Mouse (Mus musculus) lung, postnatal 14 days (tissue): Measurements from ENCODE around the gene Cep350.
"Not testable (repeated sequence)": the region's sequence is repeated elsewhere in the genome, so short reads cannot be mapped to it uniquely, and the experiment has no call there.

ENCODE experiments used
- DNase-seq: peaks from one replicate; pipeline ENCODE4 v3.0.0; 2021

The Cep350 gene

GRCm38 (mm10) chr1:155882646-155883231 is 90.3 kb downstream of the Cep350 start:
- not testable (repeated sequence) for DNase-seq

GRCm38 (mm10) chr1:155879596-155879995 is 93.5 kb downstream of the Cep350 start:
- no peak for DNase-seq

- DNase-seq: peak; percentile 15
These were observed 110.1 kb downstream of the Cep350 start for GRCm38 (mm10) chr1:155862967-155863366.

GRCm38 (mm10) chr1:155854926-155855702 is 117.9 kb downstream of the Cep350 start:
- no peak for DNase-seq

- DNase-seq: no peak
These were observed 120.0 kb downstream of the Cep350 start for GRCm38 (mm10) chr1:155853009-155853408.

- DNase-seq: no peak
These were observed 128.8 kb downstream of the Cep350 start for GRCm38 (mm10) chr1:155844235-155844634.

- DNase-seq: no peak
These were observed 129.5 kb downstream of the Cep350 start for GRCm38 (mm10) chr1:155843538-155843937.

- DNase-seq: no peak
These were observed 137.4 kb downstream of the Cep350 start for GRCm38 (mm10) chr1:155835667-155836066.

GRCm38 (mm10) chr1:155833610-155834009 is 139.4 kb downstream of the Cep350 start:
- no peak for DNase-seq

- DNase-seq: no peak
These were observed 141.1 kb downstream of the Cep350 start for GRCm38 (mm10) chr1:155831958-155832357.

GRCm38 (mm10) chr1:155830861-155831260 is 142.2 kb downstream of the Cep350 start:
- DNase-seq: no peak

GRCm38 (mm10) chr1:155827703-155828295 is 145.3 kb downstream of the Cep350 start:
- DNase-seq: no peak

GRCm38 (mm10) chr1:155826803-155827395 is 146.2 kb downstream of the Cep350 start:
- DNase-seq: no peak

GRCm38 (mm10) chr1:155825940-155826716 is 146.9 kb downstream of the Cep350 start:
- DNase-seq: no peak

GRCm38 (mm10) chr1:155820646-155821045 is 152.4 kb downstream of the Cep350 start:
- no peak for DNase-seq

GRCm38 (mm10) chr1:155816167-155816566 is 156.9 kb downstream of the Cep350 start:
- DNase-seq: no peak

GRCm38 (mm10) chr1:155812581-155813499 is 160.2 kb downstream of the Cep350 start, which contains the start of gene Qsox1:
TSS of gene Qsox1 (minus strand) at chr1:155812889.
- DNase-seq: peak; percentile 87

GRCm38 (mm10) chr1:155811995-155812580 is 161.0 kb downstream of the Cep350 start:
- DNase-seq: no peak

GRCm38 (mm10) chr1:155810616-155811015 is 162.4 kb downstream of the Cep350 start:
- DNase-seq: peak; percentile 25

- DNase-seq: peak; percentile 68
These were observed 163.2 kb downstream of the Cep350 start for GRCm38 (mm10) chr1:155809706-155810442.
